Mouse (Mus musculus) Patski (cell line): ENCODE data around the gene Lzts3. TPM values are rescaled to one million over a fixed set of nuclear protein-coding genes. Genes with fewer than 3 reads are reported as not detected.
"Not testable (repeated sequence)": the region's sequence is repeated elsewhere in the genome, so short reads cannot be mapped to it uniquely, and the experiment has no call there.

Source experiments
- ATAC-seq: fragments of 100-300 bp; one replicate; pipeline ENCODE4 v1.8.0; 2021
- CTCF ChIA-PET: fragments of 350-600 bp; sonication (Branson Sonifier 250); formaldehyde crosslinking; loops from one replicate; lab custom pipeline; 2022; ENCODE audit warnings: inconsistent platforms; lab: Charles Lee
- POLR2A ChIA-PET: fragments of 350-600 bp; sonication (Branson Sonifier 250); formaldehyde crosslinking; loops from one replicate; lab custom pipeline; 2022; ENCODE audit warnings: antibody characterized with exemption, inconsistent platforms; lab: Charles Lee
- DNase-seq: peaks from one replicate; pipeline ENCODE4 v3.0.0-alpha.2; 2011; ENCODE audit warnings: low read depth, low spot score
- H3K27me3 ChIP-seq: fragments of 371-371 bp; one replicate; pipeline ENCODE4 v1.5.1; 2021
- CTCF ChIP-seq: fragments of 100-300 bp; IDR thresholded peaks from one replicate; pipeline ENCODE4 v1.5.1; 2021
- in situ Hi-C: fragments of 300-500 bp; cut with MboI; formaldehyde crosslinking; loops from 3 replicates; pipeline ENCODE4 v1.11.1; 2018; ENCODE audit warnings: low pct_unique_long_range_greater_than_20kb, mixed read lengths
- polyA plus RNA-seq: library from polyadenylated mRNA; unstranded; gene quantifications from one replicate; pipeline ENCODE4 v1.2.3, GENCODE M21; 2021

The Lzts3 gene
- polyA plus RNA-seq, 1 experiment from 2014 or later: 14.6 TPM

DNA sequence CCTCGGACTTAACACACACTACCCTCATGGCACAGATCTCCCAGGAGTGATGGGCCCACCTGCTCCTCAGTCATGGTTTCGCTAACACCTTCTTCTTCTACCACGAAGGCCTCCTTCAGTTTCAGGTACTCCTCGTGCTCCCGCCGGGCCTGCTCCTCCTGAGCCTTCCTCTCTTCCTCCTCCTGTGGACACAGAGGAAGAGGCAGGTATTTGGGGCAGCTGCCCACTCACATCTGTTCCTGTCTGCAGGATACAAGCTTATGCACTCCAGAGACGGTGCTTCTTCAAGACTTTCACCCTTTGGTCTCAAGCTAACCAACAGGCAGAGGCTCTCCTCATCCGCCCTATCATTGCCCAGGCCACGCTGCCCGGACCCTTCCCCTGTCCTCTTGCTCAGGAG, 15.9 kb upstream of the Lzts3 start:
- no peak for ATAC-seq

DNA sequence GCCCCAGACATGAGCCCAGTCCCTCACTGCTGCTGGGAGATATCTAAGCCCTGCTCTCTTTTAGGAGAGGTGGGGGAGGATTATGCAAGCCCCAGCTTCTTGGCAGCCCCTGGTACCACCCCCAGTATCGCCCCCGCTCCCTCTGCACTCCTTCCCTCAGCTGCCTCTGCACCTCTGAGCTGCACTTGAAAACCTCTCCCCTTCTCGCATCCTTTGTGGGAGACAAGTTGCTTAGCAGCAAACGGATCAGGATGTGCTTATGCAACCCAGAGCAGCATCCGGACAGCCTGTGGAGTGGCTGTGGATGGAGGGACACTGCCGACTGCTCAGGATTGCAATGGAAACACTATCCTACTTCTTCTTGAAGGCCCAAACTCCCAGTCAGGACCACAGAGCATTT, 14.9 kb upstream of the Lzts3 start:
- ChIA-PET CTCF (no interaction called here), POLR2A (no interaction called here)
- H3K27me3 ChIP-seq: no peaks in the 10 kb centered on the region
- in situ Hi-C loops: no loop called here
- ATAC-seq: no peak
- no peak for DNase-seq
- TF ChIP-seq CTCF: no peak

More for the DNA sequence above, 15.9 kb upstream of the Lzts3 start:
- no peaks in the 10 kb centered on the region for H3K27me3 ChIP-seq
- in situ Hi-C loops: no loop called here
- DNase-seq: no peak
- POLR2A ChIA-PET: no interaction called here
- CTCF ChIA-PET: no interaction called here
- no peak for TF ChIP-seq CTCF

DNA sequence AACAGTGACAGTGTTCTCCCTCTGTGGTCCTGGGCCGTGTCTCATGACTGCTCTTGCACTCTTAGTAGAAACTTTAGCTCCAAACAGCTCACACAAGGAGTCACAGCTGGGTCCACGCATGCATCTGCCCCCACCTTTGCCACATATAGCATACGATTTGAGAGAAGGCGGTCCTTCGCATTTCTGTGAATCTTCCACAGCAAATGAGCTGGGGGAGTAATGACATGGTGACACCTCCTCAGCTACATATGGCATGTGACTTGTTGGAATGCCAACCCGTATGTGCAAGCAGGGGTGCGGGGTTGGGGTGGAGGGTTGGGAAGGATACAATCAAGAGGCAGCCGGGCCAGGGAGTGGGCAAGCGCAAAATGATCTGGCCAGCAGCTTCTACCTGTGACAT, 13.9 kb upstream of the Lzts3 start:
- TF ChIP-seq CTCF: no peak
- POLR2A ChIA-PET: no interaction called here
- no peak for DNase-seq
- CTCF ChIA-PET: no interaction called here
- in situ Hi-C loops: no loop called here
- no peaks in the 10 kb centered on the region for H3K27me3 ChIP-seq
- ATAC-seq: no peak

DNA sequence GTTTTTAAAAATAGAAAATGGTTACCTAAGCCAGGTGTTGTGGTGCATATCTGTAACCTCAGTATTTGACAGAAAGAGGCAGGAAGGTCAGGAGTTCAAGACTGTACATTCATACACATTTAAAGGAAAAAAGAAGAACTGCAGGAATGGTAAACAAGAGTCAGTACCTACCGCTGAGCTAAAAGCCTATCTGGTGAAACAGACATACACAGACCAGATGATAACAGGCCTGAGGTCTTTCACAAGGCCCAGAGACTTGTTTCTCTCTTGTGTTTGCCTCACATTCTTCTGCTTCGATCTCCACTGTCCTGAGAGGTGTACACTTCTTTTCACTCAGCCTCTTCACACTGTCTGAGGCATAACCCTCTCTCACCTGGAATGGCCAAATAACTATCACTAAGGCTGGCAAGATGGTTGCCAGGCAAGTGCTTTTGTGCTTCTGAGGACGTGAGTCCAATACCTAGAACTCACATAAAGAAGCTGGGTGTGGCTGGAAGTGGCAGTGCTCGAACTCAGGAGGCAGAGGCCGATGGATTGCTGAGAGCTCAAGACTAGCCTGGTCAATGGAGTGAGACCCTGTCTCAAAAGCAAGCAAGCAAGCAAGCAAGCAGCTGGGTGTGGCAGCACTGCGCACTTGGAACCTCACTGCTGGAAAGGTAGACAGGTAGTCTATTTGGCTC, 13.2 kb upstream of the Lzts3 start:
- H3K27me3 ChIP-seq: no peaks in the 10 kb centered on the region
- no peak for TF ChIP-seq CTCF
- CTCF ChIA-PET: interaction anchor here (0.7 kb wide), 1 partner anchor 29 kb away, joined by 3 read pairs; no protein-coding TSS in a partner anchor
- in situ Hi-C loops: no loop called here
- POLR2A ChIA-PET: no interaction called here
- ATAC-seq (no peak), DNase-seq (no peak)

DNA sequence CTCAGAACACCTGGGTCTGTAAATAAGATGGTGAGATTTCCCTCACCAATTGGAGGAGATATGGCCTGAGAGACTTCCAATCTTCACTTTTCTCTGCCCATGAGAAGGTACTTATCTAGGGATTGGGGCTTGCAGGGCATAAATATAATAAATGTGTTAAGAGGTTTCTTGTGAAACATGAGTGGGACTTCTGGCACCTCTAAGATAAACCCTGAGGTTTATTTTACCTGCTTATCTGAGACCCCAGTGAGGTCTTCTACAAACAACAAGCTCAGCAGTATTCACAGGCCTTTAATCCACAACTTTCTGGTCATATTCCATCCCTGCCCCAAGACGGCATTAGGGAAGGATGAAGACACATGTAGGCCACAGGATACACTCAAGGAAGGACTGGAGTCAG, 11.2 kb upstream of the Lzts3 start:
- H3K27me3 ChIP-seq: no peaks in the 10 kb centered on the region
- ChIA-PET POLR2A (no interaction called here), CTCF (no interaction called here)
- TF ChIP-seq CTCF: no peak
- no peak for ATAC-seq
- DNase-seq: no peak
- in situ Hi-C loops: no loop called here

DNA sequence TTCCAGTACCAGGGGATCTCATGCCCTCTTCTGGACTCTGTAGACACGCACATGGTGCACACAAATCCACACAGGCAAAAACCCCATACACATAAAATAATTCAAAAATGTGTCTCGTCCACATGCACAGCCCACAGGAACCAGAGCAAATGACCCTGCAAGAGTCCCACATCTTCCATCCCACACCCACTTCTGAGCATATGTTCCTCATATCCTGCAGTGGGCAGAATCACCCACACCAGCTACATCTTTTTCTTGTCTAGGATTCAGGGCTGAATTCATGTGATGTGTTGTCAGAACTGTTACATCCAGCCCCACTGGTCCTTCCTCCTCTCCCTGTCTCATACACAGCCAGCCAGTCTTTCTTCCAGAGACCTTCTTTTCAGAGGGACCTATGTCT, 10.7 kb upstream of the Lzts3 start:
- DNase-seq: no peak
- no peak for TF ChIP-seq CTCF
- no peak for ATAC-seq
- no peaks in the 10 kb centered on the region for H3K27me3 ChIP-seq
- ChIA-PET POLR2A (no interaction called here), CTCF (no interaction called here)
- in situ Hi-C loops: no loop called here

DNA sequence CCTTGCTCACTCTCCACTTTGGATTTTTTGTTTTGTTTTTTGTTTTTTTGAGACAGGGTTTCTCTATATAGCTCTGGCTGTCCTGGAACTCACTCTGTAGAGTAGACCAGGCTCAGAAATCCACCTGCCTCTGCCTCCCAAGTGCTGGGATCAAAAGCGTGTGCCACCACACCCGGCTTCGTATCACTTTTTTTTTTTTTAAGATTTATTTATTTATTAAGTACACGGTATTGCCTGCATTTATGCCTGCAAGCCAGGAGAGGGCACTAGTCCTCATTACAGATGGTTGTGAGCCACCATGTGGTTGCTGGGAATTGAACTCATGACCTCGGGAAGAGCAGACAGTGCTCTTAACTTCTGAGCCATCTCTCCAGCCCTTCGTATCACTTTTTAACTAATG, 6.4 kb upstream of the Lzts3 start:
- H3K27me3 ChIP-seq, CTCF ChIA-PET, DNase-seq, ATAC-seq, POLR2A ChIA-PET, in situ Hi-C loops: not testable (repeated sequence)

DNA sequence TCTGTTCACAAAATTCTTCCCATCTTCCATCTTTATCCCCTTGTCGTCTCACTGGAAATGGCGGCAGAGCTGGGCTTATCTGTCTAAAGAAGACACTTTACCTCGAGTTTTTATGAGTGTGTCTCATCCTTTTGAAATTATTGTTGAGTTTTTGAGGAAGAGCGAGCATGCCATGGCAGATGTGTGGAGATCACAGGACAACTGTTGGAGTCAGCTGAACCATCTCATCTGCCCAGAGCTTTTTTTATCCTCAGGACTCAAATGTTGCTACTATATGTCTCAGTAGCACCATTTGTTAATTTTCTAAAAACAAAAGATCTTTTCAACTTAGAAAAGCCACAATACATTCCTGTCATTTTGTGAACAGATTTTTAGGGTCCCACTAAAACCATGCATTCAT, 2.6 kb upstream of the Lzts3 start:
- in situ Hi-C loops: no loop called here
- POLR2A ChIA-PET: interaction anchor here (1.3 kb wide), 1 partner anchor 9 kb away, joined by 3 read pairs; no protein-coding TSS in a partner anchor
- CTCF ChIA-PET: no interaction called here

DNA sequence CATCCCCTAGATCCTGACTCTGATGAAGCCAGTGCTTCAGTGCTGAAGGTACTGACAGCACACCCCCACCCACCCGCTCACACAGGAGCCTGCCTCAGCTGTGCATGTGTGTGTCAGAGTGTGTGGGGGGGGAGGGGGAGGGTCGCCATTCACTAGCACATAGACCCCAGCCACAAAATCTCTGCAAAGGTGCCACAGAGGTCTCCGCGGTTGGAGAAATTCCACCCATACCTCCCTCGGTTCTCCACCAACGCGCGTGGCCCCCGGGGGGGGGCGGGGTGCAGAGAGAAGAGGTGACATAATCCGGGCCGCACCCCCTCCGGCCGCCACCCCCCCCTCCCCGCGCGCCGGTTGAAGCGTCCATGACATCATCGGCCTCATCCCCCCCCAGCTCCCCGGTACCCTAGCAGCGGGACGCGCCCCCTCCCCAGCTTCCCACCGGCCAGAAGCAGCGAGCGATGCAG, 374 bp downstream of the Lzts3 start:
- H3K27me3 ChIP-seq: no peaks in the 10 kb centered on the region
- DNase-seq (no peak), ATAC-seq (no peak)
- in situ Hi-C loops: no loop called here
- CTCF ChIA-PET: interaction anchor here (1.1 kb wide), 1 partner anchor 9 kb away, joined by 3 read pairs; no protein-coding TSS in a partner anchor
- TF ChIP-seq CTCF: no peak
- POLR2A ChIA-PET: interaction anchor here (0.6 to 0.9 kb wide), 2 partner anchors 10 to 821 kb away, joined by 3 to 4 read pairs; no protein-coding TSS in a partner anchor

More for the DNA sequence above, 2.6 kb upstream of the Lzts3 start:
- DNase-seq: no peak
- H3K27me3 ChIP-seq: no peaks in the 10 kb centered on the region
- no peak for TF ChIP-seq CTCF
- no peak for ATAC-seq

DNA sequence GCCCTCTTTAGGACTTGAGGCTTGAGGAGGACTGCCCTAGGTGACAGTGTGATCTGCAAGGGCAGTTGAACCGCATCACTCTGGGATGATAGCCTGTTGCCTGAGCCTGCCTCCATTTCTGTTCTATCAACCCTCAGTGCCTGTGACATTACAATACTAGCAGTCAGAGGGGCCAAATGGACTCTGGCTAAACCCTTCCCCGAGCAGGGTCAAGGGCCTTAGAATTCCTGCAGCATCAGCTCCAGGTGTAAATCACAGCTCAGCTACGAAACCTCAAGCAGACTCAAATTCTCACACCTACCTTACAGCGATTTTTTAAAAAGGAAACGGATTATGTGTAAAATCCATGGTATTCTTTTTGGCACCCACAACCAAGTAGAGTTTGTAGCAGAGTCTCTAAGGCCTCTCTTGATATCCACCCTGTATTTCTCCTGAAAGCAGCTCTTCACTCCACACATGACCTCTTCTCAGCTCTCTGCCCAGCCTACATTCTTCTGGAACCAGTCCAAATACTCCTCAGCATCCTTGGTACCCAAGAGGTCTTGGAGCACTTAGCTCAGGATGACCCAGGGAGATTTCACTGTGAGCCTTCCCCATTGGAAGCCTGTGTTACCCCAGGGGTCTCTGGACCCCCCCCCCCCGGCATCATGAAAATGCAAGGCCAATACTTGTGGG, 1.1 kb downstream of the Lzts3 start:
- H3K27me3 ChIP-seq: no peaks in the 10 kb centered on the region

DNA sequence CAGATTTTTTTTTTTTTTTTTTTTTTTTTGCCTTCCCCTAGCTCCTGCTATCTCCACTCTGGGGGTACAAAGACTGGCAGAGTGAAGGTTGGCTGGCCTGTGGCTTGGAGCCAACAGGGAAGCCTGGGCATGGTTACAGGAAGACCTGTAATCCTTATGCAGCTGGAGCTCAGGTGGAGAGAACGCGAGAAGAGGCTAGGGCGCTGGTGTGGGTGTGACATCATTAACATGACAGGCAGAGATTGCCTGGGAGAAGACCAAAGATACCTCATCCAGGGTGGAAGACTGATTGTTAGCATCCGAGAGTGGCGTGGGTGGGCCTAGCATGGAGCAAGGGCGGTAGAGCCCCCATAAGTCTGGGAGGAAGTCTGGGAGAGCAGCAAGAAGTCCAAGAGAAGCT, 3.3 kb downstream of the Lzts3 start:
- DNase-seq (no peak), ATAC-seq (no peak)
- ChIA-PET POLR2A (interaction anchor here (0.6 kb wide), 1 partner anchor 116 kb away, joined by 4 read pairs; no protein-coding TSS in a partner anchor), CTCF (interaction anchor here (1.9 kb wide), 1 partner anchor 13 kb away, joined by 4 read pairs; no protein-coding TSS in a partner anchor)
- in situ Hi-C loops: no loop called here
- TF ChIP-seq CTCF: no peak
- no peaks in the 10 kb centered on the region for H3K27me3 ChIP-seq

More for the DNA sequence above, 1.1 kb downstream of the Lzts3 start:
- POLR2A ChIA-PET: interaction anchor here (0.9 kb wide), 1 partner anchor 9 kb away, joined by 4 read pairs; no protein-coding TSS in a partner anchor
- DNase-seq (no peak), ATAC-seq (no peak)
- no peak for TF ChIP-seq CTCF
- in situ Hi-C loops: no loop called here
- CTCF ChIA-PET: interaction anchor here (1.1 kb wide), 1 partner anchor 9 kb away, joined by 3 read pairs; no protein-coding TSS in a partner anchor
